Mouse (Mus musculus) MEL-GATA-1-ER (cell line): ENCODE data around the gene Adamtsl4.
"Not testable (repeated sequence)": the region's sequence is repeated elsewhere in the genome, so short reads cannot be mapped to it uniquely, and the experiment has no call there.

Experiments
- DNase-seq: peaks from one replicate; pipeline ENCODE4 v3.0.0-alpha.2; 2012; ENCODE audit warnings: low read depth; ENCODE audit errors: extremely low read depth

The Adamtsl4 gene

DNA sequence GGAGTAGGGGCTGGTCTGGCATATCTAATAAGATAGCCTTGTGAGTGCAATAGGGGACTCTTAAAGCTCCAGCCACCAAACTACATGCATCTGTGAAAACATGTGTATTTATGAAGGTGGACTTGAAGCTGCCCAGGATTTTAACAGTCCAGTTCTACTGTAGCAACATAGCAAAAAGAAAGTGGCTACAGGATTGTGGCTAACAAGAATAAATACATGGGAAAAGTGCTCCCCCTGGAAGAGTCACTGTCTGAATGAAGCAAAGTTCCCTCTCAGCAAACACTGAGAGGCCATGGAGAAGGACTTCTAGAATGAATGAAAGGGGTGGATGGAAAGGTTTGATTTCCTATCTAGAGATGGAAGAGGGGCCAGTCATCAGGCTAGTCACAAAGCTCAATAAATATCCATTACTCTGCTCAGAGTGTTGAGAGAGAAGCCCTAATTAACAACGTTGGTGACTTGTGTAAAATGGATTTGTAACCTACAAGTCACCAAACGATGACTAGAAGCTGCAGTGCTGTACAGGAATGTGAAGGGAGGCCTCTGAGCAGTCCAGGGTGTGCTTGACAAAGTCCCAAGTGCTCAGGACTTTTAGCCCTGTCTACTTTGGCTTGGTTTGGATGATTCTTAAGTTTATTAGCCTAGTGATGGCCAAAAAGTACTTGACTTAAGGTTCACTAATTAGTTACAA, 26.8 kb downstream of the Adamtsl4 start:
- no peak for DNase-seq

DNA sequence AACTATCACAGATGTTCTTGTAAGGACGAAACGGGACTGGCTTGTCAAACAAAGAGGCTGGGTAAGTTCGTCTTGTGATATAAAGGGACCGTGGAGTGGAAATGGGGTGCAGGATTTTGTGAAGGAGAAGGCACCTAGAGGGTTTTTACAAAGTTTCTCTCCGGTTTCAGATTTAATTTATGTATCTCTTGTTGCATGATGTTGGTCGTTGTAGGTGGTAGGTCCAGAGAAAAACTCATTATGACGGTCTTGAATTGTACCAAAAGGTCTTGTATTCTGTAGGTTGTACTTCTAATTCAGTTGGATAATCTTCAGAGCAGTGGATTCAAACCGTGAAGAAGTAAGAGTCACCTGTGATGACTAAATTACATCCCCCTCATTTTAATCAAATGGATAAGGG, 27.8 kb downstream of the Adamtsl4 start:
- no peak for DNase-seq

- peak; percentile 83 for DNase-seq
Observed at GRCm38 (mm10) chr3:95658868-95659712, 28.6 kb downstream of the Adamtsl4 start.

DNA sequence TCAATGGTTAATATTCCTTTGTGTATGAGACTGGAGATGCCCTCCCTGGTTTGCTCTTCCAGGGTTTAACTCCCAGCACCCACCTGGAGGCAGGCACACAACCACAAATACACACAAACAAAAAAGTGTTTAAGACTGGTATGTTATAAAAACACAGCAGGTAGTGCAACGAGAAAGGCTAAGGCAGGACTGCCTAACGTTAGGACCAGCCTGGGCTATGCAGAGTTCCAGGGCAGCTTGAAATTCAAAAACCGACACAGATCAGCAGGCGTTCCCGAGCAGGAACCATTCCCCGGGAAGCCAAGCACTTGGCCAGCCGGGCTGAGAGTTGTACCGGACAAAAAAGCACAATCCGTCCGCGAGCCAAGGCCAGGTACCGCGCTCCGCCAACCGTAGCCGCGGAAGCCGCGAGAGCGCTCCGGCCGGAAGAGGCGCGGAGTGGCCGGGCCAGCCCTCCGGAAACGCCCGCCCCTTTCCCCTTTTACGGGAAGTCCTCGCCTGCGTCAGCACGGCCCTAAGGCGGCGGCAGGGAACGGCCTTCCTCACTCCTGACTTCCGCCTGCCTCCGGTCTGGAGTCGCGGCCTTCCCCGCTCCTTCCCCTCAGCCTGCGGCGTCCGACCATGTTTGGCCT, 29.4 kb downstream of the Adamtsl4 start, which contains the start of gene Mcl1:
TSS of gene Mcl1 (plus strand) at position 553 of the 632 bp plus-strand sequence.
- peak; percentile 93 for DNase-seq

DNA sequence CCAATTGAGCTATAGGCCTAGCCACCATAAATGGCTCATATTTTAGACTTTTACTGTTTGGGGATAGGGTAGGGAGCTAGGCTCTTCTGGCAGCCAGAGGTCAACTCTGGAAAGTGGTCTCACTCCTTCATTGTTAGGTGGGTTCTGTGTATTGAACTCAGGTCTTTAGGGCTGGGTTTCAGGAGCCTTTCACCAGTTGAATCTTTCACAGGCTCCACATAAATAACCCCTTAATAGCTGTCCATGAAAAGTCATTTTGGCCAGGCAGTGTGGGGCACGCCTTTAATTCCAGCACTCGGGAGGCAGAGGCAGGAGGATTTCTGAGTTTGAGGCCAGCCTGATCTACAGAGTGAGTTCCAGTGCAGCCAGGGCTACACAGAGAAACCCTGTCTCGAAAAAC, 30.0 kb downstream of the Adamtsl4 start:
- DNase-seq, result no peak

- no peak for DNase-seq
Observed at GRCm38 (mm10) chr3:95657108-95657507, 30.6 kb downstream of the Adamtsl4 start.

- no peak for DNase-seq
Observed at GRCm38 (mm10) chr3:95655437-95655836, 32.3 kb downstream of the Adamtsl4 start.

- DNase-seq, result not testable (repeated sequence)
Observed at GRCm38 (mm10) chr3:95654371-95654770, 33.3 kb downstream of the Adamtsl4 start.

GRCm38 (mm10) chr3:95653473-95654034, 34.2 kb downstream of the Adamtsl4 start:
- no peak for DNase-seq

DNA sequence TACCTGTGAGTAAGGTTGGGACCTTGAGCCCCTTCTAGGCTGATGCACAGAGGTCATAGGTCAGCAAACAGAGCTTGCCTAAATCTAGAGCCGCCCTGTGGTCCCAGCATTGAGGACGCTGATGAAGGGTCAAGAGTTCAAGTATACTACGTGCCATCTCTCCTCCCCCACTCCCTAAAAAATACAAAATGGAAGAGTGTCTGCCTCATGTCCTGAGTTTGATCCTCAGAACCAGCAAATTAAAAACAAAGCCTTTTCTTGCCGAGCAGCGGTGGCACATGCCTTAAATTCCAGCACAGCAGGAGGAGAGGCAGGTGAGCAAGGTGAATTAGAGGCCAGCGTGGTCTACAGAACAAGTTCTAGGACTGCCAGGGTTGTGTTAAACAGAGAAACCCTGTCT, 34.8 kb downstream of the Adamtsl4 start:
- DNase-seq, result no peak

DNA sequence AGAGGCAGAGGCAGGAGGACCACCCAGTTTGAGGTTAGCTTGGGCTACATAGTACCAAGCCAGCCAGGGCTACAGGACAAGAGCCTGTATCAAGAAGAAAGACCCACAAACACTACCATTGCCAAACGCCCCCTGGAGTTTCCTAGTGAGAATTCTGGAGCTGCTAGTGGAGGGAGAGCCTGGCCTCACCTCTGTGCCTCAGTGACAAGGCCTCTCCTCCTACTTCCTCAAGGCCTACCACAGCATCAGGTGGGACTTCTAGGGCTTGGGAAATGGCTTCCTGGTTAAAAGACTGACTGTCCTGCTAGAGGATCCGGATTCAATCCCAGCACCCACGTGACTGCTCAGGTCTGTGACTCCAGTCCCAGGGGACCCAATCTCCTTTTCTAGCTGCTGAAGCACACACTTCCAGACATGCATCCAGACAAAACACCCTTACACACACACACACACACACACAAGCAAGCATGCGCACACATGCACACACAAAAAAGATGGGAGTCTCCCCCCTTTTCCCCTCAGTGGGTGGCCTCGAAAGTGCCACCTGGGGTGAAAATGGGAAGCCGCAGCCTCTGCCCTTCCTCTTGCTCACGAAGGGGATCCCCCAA, 35.4 kb downstream of the Adamtsl4 start:
- DNase-seq, result no peak

- no peak for DNase-seq
Observed at GRCm38 (mm10) chr3:95651391-95652203, 36.1 kb downstream of the Adamtsl4 start.

DNA sequence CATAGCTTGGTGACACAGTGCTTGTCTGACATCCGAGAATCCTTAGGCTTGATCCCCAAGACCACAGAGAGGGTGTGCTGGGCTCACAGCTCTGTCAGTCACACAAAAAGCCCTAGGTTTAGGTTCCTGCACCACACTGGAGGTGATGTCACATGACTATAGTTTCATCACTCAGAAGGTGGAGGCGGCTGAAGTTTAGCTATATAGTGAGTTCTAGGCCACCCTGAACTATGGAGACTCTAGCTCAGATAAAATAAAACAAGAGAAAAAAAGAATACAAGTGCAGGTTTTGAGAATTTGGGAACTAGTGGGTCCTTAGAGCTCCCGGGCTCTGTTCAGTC, 36.7 kb downstream of the Adamtsl4 start:
- no peak for DNase-seq

- DNase-seq, result peak; percentile 99
Observed at GRCm38 (mm10) chr3:95650276-95651032, 37.3 kb downstream of the Adamtsl4 start.

GRCm38 (mm10) chr3:95648016-95648415, 39.7 kb downstream of the Adamtsl4 start:
- no peak for DNase-seq

GRCm38 (mm10) chr3:95645313-95646235, 42.1 kb downstream of the Adamtsl4 start:
- DNase-seq, result peak; percentile 95

- DNase-seq, result no peak
Observed at GRCm38 (mm10) chr3:95643097-95643496, 44.6 kb downstream of the Adamtsl4 start.

DNA sequence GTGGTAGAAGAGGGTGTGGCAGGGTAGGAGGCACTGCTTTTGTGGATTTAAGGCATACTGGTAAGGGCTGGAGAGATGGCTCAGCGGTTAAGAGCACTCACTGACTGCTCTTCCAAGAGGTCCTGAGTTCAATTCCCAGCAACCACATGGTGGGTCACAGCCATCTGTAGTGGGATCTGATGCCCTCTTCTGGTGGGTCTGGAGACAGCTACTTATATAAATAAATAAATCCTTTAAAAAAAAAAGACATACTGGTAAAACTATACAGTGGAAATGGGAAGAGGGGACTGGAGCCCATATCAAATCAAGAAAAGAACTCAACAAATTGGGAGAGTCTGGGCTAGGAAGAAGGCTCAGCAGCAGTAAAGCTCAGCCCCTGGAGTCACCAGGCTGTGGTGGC, 48.0 kb downstream of the Adamtsl4 start:
- no peak for DNase-seq

DNA sequence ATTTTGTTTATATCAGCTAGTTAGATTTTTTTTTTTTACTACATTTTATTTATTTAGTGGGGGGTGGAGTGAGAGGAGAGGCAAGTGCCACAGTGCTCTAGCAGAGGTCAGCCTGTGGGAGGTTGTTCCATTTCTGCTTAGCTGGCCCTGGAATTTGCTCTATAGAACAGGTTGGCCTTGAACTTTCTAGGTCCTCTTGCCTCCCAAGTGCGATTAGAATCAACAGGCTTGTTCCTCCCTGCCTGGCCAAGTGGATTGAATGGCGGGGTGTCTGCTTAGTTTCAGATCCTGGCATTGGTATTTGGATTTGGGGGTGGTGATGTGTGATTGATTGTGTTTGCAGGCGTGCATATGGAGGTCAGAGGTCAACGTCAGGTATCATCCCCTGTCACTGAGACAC, 51.6 kb downstream of the Adamtsl4 start:
- DNase-seq, result no peak
